Mouse (Mus musculus): ENCODE measurements at regions not wholly inside any gene's neighbourhood (a gene's known extent, or its start where the extent isn't known, plus 50 kb on each side); places are given as distances from the start of the nearest gene placed in this dataset.

- TF ChIP-seq CEBPB (IDR thresholded peaks at IDR 0.05; ENCODE audit: insufficient read depth, poor library complexity, severe bottlenecking) (no peak), USF1 (IDR thresholded peaks at IDR 0.05; ENCODE audit: low read depth) (no peak), POLR2A (IDR thresholded peaks at IDR 0.05; ENCODE audit: insufficient read length, low read depth) (no peak)
These were observed 128.5 kb upstream of the Trpc4 start for GRCm38 (mm10) chr3:54027365-54027764.

Data from myocyte (in vitro differentiated cells).